Mouse (Mus musculus): Measurements from ENCODE around the gene Txnrd2. TPM values are rescaled to one million over a fixed set of nuclear protein-coding genes. Genes with fewer than 3 reads are reported as not detected.

Txnrd2 gene
- polyA plus RNA-seq (2012) = 16.0 and 18.6 TPM in 2 replicates

DNA sequence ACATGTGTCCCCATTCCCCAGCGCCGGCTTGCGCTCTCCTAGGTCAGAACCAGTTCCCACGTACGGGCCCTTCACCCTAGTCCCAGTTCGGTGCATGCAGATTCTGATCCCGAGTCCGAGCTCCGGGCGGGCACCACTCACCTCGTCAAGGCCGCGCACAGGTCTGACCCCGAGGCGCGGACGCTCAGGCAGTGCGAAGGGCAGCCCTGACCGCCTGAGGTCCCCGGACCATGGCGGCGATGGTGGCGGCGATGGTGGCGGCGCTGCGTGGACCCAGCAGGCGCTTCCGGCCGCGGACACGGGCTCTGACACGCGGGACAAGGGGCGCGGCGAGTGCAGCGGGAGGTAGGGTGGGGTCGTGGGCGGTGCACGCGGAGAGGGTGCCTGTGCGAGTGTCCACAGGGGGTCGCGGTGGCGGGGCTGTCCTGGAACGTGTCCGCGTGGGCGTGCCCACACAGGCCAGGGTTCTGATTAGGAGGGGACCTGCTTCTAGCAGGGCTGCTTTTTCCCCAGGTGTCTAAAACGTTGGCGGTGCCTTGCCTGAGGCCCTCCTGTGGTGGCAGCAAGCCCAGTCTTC is at the start of gene Txnrd2:
Gene Txnrd2, plus strand, starts transcription at position 170 of the 577 bp plus-strand sequence.
- Histone ChIP-seq H3K9me3 (ENCODE audit: control insufficient read depth, low read length) (no peaks in the 10 kb centered on the region), H3K4me1 (ENCODE audit: control insufficient read depth) (peaks cover 75% of the 10 kb centered on the region), H3K27me3 (ENCODE audit: control insufficient read depth) (no peaks in the 10 kb centered on the region), H3K36me3 (ENCODE audit: control insufficient read depth) (peaks cover 77% of the 10 kb centered on the region), H3K4me3 (replicated peaks) (peak within 1 kb of the TSS; percentile 89)
- TF ChIP-seq TAL1 (IDR thresholded peaks at IDR 0.05; ENCODE audit: low read length) (no peak), GATA1 (IDR thresholded peaks at IDR 0.05; ENCODE audit: low read length) (no peak)

DNA sequence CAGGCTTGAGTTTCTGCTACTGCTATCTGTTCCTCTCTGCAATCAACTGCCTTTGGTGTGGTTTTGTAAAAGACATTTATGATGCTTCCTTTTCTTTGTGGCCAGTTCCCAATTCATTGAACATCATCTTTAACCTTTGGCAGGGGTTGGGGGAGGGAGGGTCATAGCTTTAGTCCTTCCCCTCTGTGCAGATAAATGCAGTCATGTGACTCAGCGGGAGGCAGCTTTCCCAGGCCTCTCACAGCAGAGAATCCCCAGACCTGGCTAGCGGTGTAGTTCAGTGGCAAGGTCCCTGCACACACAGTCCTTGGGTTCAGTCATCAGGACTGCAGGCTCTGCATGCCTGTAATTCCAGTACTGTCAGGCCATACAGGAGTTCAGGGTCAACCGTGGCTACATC is 49.0 kb upstream of the Txnrd2 start:
- no peaks in the 10 kb centered on the region for H3K27me3 ChIP-seq (ENCODE audit: control insufficient read depth)
- H3K36me3 ChIP-seq (ENCODE audit: control insufficient read depth) = no peaks in the 10 kb centered on the region
- TF ChIP-seq GATA1 (IDR thresholded peaks at IDR 0.05; ENCODE audit: low read length) (no peak), TAL1 (IDR thresholded peaks at IDR 0.05; ENCODE audit: low read length) (no peak)
- H3K4me1 ChIP-seq (ENCODE audit: control insufficient read depth) = peaks cover 12% of the 10 kb centered on the region
- no peak overlapping the region for H3K4me3 ChIP-seq (replicated peaks)
- H3K9me3 ChIP-seq (ENCODE audit: control insufficient read depth, low read length) = no peaks in the 10 kb centered on the region

DNA sequence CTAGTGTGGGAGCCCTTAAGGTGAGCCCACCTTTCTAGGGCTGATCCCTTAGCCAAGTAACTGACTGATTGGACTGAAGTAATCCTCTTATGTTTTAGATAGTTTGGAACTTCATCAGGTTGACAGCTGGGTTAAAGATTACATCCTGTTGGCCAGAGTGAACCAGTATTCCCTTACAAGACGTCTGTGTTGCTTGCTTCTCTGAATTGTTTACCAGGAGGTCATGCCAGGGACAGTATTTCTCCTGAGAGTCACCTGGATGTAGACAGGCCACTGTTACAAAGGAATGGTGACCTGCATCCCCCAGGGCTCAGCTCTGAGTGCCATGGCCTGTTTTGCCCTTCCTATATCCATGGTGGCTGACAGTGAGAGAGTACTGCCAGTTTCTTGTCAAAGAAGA is 47.7 kb upstream of the Txnrd2 start:
- H3K4me3 ChIP-seq (replicated peaks) = no peak overlapping the region
- TF ChIP-seq TAL1 (IDR thresholded peaks at IDR 0.05; ENCODE audit: low read length) = no peak
- no peak for TF ChIP-seq GATA1 (IDR thresholded peaks at IDR 0.05; ENCODE audit: low read length)
- H3K9me3 ChIP-seq (ENCODE audit: control insufficient read depth, low read length) = no peaks in the 10 kb centered on the region
- H3K27me3 ChIP-seq (ENCODE audit: control insufficient read depth) = no peaks in the 10 kb centered on the region
- H3K4me1 ChIP-seq (ENCODE audit: control insufficient read depth) = peaks cover 12% of the 10 kb centered on the region
- H3K36me3 ChIP-seq (ENCODE audit: control insufficient read depth) = no peaks in the 10 kb centered on the region

DNA sequence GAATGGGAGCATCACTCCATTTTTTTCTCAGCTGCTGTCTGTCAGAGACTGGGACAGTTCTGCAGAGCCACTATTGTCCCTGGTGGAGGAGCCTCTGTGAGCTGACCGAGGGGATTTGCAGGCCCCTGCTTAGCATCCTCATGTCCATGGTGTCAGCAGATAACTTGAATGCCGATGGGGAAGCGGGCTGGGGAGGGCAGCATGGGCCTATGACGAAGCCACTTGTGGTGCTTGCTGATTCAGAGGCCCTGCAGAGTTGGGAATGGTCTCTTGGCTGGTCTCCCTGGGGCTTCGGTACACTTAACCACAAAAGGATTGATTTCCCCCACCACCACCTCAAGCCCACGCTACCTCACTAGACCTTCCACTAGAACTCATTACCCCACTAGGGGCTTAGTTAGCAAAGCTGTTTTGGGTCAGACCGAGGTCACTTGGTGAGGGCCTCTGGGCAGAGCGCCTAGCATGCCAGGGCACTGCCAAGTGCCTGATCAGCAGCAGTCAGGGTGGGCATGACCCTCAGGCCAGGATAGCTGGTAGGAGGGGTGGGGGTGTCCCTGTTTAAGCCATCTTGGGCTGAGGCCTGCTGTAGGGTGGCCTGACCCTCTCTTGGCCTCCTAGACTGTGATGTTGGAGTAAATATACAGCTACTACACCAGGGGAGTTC is 46.7 kb upstream of the Txnrd2 start:
- H3K36me3 ChIP-seq (ENCODE audit: control insufficient read depth) = no peaks in the 10 kb centered on the region
- H3K4me3 ChIP-seq (replicated peaks) = no peak overlapping the region
- H3K9me3 ChIP-seq (ENCODE audit: control insufficient read depth, low read length) = no peaks in the 10 kb centered on the region
- peaks cover 20% of the 10 kb centered on the region for H3K4me1 ChIP-seq (ENCODE audit: control insufficient read depth)
- TF ChIP-seq GATA1 (IDR thresholded peaks at IDR 0.05; ENCODE audit: low read length) = no peak
- no peak for TF ChIP-seq TAL1 (IDR thresholded peaks at IDR 0.05; ENCODE audit: low read length)
- no peaks in the 10 kb centered on the region for H3K27me3 ChIP-seq (ENCODE audit: control insufficient read depth)

DNA sequence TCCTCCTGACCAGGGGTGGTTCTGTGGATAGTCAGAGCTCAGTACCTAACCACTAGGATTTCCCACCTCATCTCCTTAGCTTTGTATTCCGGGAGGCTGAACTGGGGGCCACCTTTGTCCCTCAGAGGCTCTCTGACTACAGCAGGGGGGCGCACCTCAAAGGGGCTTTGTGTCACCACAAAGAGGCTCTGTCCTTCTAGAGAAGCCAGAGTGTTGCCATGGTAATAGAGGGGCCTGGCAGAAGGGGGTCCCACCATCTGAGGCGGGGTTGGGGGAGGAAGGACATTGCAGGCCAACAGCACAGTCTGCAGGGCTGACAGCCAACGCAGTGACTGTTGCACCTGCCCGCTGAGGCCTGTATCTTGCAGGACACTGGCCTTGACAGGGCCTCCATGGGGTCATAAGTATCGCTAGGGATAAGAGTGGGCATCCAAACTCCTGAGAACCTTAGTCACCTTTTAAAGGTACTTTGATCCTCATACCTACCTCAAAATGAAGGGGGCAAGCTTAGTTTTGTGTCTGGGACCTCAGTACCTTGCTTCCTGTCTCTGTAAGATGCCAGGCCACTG is 45.6 kb upstream of the Txnrd2 start:
- H3K4me3 ChIP-seq (replicated peaks) = no peak overlapping the region
- TF ChIP-seq GATA1 (IDR thresholded peaks at IDR 0.05; ENCODE audit: low read length) (no peak), TAL1 (IDR thresholded peaks at IDR 0.05; ENCODE audit: low read length) (no peak)
- H3K27me3 ChIP-seq (ENCODE audit: control insufficient read depth) = no peaks in the 10 kb centered on the region
- H3K4me1 ChIP-seq (ENCODE audit: control insufficient read depth) = peaks cover 22% of the 10 kb centered on the region
- no peaks in the 10 kb centered on the region for H3K9me3 ChIP-seq (ENCODE audit: control insufficient read depth, low read length)
- no peaks in the 10 kb centered on the region for H3K36me3 ChIP-seq (ENCODE audit: control insufficient read depth)

DNA sequence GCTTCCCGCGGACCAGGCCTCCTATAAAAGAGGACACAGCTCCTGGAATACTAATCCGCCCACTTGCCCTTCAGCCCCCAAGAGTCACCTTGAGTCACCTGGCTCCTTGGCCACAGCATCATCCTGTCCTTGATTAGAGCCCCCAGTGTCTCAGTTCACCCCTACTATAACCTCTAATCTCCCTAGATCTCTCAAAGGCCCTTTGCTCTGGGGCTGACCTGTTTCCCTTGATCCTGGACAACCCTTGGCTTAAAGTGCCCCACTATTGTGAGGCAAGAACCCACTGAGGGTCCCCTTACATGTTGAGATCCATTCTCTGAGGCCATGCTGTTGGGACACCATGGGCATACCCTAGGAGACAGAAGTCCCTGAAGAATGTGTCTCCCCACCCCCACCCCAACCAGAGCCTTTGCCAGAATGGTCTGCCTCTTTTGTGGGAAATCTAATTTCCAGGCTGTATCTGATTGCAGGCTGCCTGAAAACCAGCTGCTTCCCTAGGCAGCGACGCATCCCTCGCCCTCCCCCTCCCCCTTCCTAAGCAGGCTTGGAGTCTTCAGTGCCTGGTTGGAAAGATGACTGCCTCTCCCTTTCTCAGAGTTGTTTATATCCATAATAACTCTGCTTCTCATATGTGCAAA is 44.4 kb upstream of the Txnrd2 start:
- TF ChIP-seq TAL1 (IDR thresholded peaks at IDR 0.05; ENCODE audit: low read length) = no peak
- no peak for TF ChIP-seq GATA1 (IDR thresholded peaks at IDR 0.05; ENCODE audit: low read length)
- Histone ChIP-seq H3K36me3 (ENCODE audit: control insufficient read depth) (no peaks in the 10 kb centered on the region), H3K4me3 (replicated peaks) (no peak overlapping the region), H3K27me3 (ENCODE audit: control insufficient read depth) (no peaks in the 10 kb centered on the region), H3K9me3 (ENCODE audit: control insufficient read depth, low read length) (no peaks in the 10 kb centered on the region), H3K4me1 (ENCODE audit: control insufficient read depth) (peaks cover 24% of the 10 kb centered on the region)

DNA sequence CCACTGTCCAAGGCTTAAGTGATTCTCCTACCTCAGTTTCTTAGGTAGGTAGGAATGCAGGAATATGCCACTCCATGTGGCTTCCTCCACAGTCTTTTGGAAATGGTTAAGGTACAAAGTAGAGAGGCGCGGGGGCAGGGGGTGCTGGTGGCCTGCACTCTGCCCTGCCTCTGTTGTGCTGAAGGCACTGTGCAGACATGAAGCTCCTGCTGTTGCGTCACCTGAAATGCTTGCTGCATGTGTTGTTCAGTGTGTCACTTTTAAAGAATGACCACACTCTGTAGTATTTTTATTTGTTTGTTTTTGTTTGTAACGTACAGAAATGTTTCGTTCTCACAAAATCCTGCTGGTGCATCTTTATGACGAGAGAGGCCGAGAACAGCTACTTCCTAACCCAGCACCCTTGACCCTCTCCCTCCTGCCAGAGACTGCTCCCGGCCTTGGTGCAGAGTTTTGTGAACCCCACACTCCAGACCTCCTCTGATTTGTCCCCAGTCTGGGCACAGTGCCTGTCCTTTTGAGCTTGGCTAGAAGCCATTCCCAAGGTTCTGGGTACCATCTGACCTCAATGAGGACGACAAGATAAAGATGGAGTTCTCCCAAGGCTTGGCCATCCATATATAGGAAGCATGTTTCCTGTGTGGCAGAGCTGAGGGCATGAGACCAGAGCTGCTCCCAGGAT is 43.0 kb upstream of the Txnrd2 start:
- Histone ChIP-seq H3K36me3 (ENCODE audit: control insufficient read depth) (no peaks in the 10 kb centered on the region), H3K4me3 (replicated peaks) (no peak overlapping the region), H3K27me3 (ENCODE audit: control insufficient read depth) (no peaks in the 10 kb centered on the region), H3K4me1 (ENCODE audit: control insufficient read depth) (peaks cover 30% of the 10 kb centered on the region), H3K9me3 (ENCODE audit: control insufficient read depth, low read length) (no peaks in the 10 kb centered on the region)
- no peak for TF ChIP-seq GATA1 (IDR thresholded peaks at IDR 0.05; ENCODE audit: low read length)
- TF ChIP-seq TAL1 (IDR thresholded peaks at IDR 0.05; ENCODE audit: low read length) = no peak

DNA sequence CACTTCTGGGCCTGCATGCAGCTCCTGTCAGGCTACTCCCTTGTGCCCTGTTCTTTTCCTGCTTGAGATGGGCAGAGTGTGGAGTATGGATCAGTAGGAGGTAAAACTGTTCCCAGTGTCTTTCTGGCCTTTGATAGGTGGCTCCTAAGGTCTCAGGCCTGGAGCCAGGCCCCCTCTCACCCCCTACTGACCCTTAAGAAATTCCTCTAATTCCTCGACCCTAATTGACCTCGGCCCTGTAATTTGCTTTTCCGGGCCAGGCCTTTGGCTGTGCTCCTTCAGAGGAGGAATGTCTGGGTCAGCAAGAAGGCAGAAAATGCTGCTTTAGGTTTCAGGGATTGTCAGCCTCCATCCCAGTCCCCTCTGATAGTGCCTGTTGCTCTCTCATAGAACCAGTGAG is 42.4 kb upstream of the Txnrd2 start:
- H3K4me3 ChIP-seq (replicated peaks) = no peak overlapping the region
- H3K9me3 ChIP-seq (ENCODE audit: control insufficient read depth, low read length) = no peaks in the 10 kb centered on the region
- H3K4me1 ChIP-seq (ENCODE audit: control insufficient read depth) = peaks cover 35% of the 10 kb centered on the region
- H3K36me3 ChIP-seq (ENCODE audit: control insufficient read depth) = no peaks in the 10 kb centered on the region
- TF ChIP-seq TAL1 (IDR thresholded peaks at IDR 0.05; ENCODE audit: low read length) = no peak
- TF ChIP-seq GATA1 (IDR thresholded peaks at IDR 0.05; ENCODE audit: low read length) = no peak
- H3K27me3 ChIP-seq (ENCODE audit: control insufficient read depth) = no peaks in the 10 kb centered on the region

DNA sequence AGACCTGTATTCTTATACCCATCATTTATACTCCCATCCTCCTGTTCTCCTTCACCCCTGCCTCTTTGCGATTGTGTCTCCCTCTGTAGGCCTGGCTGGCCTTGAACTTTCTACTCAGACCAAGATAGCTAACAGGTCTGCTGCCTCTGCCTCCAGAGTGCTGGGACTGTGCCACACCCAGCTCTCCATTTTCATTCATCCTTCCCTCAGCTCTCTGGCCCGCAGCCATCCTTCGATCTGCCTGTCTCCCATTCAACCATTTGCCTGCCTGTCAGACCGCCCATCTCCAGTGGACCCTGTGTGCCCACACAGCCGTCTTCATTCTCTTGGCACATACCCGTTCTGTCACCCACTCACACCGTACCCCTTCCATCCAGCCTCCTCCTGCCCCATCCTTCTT is 42.0 kb upstream of the Txnrd2 start:
- Histone ChIP-seq H3K9me3 (ENCODE audit: control insufficient read depth, low read length) (no peaks in the 10 kb centered on the region), H3K4me3 (replicated peaks) (no peak overlapping the region), H3K4me1 (ENCODE audit: control insufficient read depth) (peaks cover 40% of the 10 kb centered on the region), H3K27me3 (ENCODE audit: control insufficient read depth) (no peaks in the 10 kb centered on the region), H3K36me3 (ENCODE audit: control insufficient read depth) (no peaks in the 10 kb centered on the region)
- TF ChIP-seq TAL1 (IDR thresholded peaks at IDR 0.05; ENCODE audit: low read length) (no peak), GATA1 (IDR thresholded peaks at IDR 0.05; ENCODE audit: low read length) (no peak)
